Mouse (Mus musculus): Measurements from ENCODE around the gene Sox5. TPM values are rescaled to one million over a fixed set of nuclear protein-coding genes. Genes with fewer than 3 reads are reported as not detected.

Sox5 gene
- polyA plus RNA-seq, 1 experiment from 2014 or later: 25.5 TPM

DNA sequence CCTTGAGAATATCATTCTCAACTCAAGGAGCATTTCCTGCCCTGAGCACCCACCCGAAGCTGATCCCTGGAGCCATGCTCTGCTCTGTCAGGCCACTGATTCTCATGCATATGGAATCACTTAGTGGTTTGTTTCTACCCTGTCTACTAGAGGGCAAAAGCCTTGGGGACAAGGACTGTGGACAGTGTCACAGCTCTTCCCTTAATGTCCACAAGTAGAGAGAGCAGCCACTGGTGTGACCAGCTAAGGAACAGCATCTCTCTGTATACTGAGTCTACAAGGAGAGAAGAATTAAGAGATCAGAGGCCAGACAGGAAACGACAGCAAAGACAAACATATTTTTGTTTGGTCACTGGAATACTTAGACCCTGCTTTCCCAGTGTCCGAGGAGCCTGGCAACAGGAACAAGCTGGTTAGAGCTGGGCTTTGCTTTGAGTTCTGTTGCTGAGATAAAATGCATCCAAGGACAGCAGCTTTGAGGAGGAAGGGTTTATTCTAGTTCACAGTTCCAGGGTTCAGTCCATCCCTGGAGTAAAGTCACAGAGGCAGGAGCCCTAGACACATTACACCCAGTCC lies 40.6 kb downstream of the Sox5 start:
- H3K36me3 ChIP-seq: 0 out of 2 replicates have a peak, but pooled peaks cover 4% of the 10 kb centered on the region
- no peaks in the 10 kb centered on the region for H3K9me3 ChIP-seq
- no peaks in the 10 kb centered on the region for H3K27me3 ChIP-seq (replicated peaks)
- H3K27ac ChIP-seq: no peak overlapping the region
- WGBS: 45% methylated on average over 3 of the region's 3 CpGs
- no peak overlapping the region for H3K4me3 ChIP-seq (replicated peaks)
- no peak for ATAC-seq (ENCODE audit: insufficient read depth, low FRiP score, low read depth)
- no peaks in the 10 kb centered on the region for H3K4me1 ChIP-seq
- no peak overlapping the region for H3K9ac ChIP-seq
- no peak overlapping the region for H3K4me2 ChIP-seq

DNA sequence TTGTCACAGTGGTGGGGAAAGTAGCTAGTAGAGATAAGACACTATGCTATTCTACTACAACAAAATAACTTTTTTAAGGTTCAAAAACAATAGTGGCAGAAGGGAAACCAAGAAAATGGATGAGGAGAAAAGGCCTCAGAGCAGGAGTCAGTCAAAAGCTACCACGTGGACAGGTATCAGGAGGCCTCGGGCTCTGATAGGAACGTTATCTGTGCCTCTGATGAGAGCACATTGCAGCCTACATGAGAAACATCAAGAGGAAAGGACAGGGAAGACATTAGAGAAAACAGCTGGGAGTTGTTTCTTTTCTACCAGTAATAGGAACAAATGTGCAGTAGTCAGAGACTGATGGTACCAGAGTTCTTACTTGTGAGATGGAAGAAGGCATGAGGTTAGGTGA lies 41.4 kb downstream of the Sox5 start:
- 83% methylated on average over 3 of the region's 3 CpGs for WGBS
- no peak for ATAC-seq (ENCODE audit: insufficient read depth, low FRiP score, low read depth)

GRCm38 (mm10) chr6:144739753-144740152 lies 42.0 kb downstream of the Sox5 start:
- Histone ChIP-seq H3K4me1 (no peaks in the 10 kb centered on the region), H3K9me3 (no peaks in the 10 kb centered on the region), H3K4me3 (replicated peaks) (no peak overlapping the region), H3K27ac (no peak overlapping the region), H3K27me3 (replicated peaks) (no peaks in the 10 kb centered on the region), H3K4me2 (no peak overlapping the region), H3K9ac (no peak overlapping the region), H3K36me3 (0 out of 2 replicates have a peak, but pooled peaks cover 4% of the 10 kb centered on the region)
- 83% methylated on average over 2 of the region's 2 CpGs for WGBS
- ATAC-seq (ENCODE audit: insufficient read depth, low FRiP score, low read depth): no peak

More for the DNA sequence above, 41.4 kb downstream of the Sox5 start:
- H3K27me3 ChIP-seq (replicated peaks): no peaks in the 10 kb centered on the region
- H3K9me3 ChIP-seq: no peaks in the 10 kb centered on the region
- no peak overlapping the region for H3K4me3 ChIP-seq (replicated peaks)
- no peaks in the 10 kb centered on the region for H3K4me1 ChIP-seq
- H3K36me3 ChIP-seq: 0 out of 2 replicates have a peak, but pooled peaks cover 4% of the 10 kb centered on the region
- H3K27ac ChIP-seq: no peak overlapping the region
- no peak overlapping the region for H3K9ac ChIP-seq
- no peak overlapping the region for H3K4me2 ChIP-seq

DNA sequence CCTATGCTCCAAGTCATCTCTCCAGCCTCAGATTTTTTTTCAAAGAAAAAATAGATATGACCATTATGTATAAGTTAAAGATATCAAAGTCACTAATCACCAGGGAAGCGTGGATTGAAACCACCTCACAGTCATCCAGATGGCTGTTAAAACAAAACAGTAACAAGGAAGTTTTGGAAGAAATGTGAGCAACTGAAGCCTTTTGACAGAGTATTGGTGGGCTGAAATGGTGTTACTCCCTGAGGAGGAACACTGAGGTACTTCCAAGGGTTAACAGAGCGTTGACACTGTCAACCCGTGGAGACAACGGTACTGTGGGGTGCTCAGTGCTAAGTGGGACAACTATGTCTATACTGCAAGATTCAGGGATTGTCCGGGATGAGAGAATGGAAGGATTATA lies 44.0 kb downstream of the Sox5 start:
- WGBS: 86% methylated on average over 5 of the region's 5 CpGs
- H3K9me3 ChIP-seq: no peaks in the 10 kb centered on the region
- H3K4me1 ChIP-seq: no peaks in the 10 kb centered on the region
- 0 out of 2 replicates have a peak, but pooled peaks cover 4% of the 10 kb centered on the region for H3K36me3 ChIP-seq
- H3K4me2 ChIP-seq: no peak overlapping the region
- no peak overlapping the region for H3K9ac ChIP-seq
- no peak overlapping the region for H3K27ac ChIP-seq
- no peak for ATAC-seq (ENCODE audit: insufficient read depth, low FRiP score, low read depth)
- no peak overlapping the region for H3K4me3 ChIP-seq (replicated peaks)
- no peaks in the 10 kb centered on the region for H3K27me3 ChIP-seq (replicated peaks)

DNA sequence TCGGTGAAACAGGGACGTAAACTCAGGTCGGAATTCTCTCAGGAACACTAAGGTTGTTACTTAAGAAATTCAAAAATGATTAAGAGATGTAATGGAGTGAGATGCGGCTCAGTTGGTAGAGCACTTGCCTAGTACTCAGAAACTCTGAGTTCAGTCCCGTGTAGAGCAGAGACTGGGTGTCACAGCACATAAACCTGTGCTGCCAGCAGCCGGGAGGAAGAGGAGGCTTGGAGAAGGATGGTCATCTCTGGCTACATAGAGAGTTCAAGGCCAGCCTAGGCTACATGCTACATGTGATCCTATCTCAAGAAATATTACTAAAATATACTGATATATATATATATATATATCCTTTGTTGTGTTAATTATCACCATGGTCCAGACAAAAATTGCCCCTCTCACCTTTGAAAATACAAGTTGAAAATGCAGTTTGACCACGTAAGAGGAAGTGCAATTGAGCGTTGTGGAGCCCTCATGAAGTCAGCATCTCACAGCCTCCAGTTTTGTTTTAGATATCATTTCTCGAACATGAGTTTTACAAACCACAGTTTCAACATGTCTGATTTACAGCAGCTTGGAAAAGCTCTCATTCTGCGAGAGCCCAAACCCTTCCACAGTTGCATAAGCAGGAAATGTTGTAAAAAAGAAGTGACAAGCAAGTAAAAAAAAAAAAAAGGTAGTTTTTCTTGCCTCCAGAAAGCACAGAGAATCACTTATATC lies 50.4 kb downstream of the Sox5 start:
- ATAC-seq (ENCODE audit: insufficient read depth, low FRiP score, low read depth): no peak

GRCm38 (mm10) chr6:144723530-144724144 lies 58.1 kb downstream of the Sox5 start:
- Histone ChIP-seq H3K27ac (no peak overlapping the region), H3K36me3 (no peaks in the 10 kb centered on the region), H3K4me2 (no peak overlapping the region), H3K9me3 (no peaks in the 10 kb centered on the region), H3K9ac (no peak overlapping the region), H3K4me1 (no peaks in the 10 kb centered on the region), H3K4me3 (replicated peaks) (no peak overlapping the region), H3K27me3 (replicated peaks) (no peaks in the 10 kb centered on the region)
- 75% methylated on average over 12 of the region's 12 CpGs for WGBS
- ATAC-seq (ENCODE audit: insufficient read depth, low FRiP score, low read depth): no peak

More for the DNA sequence above, 50.4 kb downstream of the Sox5 start:
- Histone ChIP-seq H3K27ac (no peak overlapping the region), H3K27me3 (replicated peaks) (no peaks in the 10 kb centered on the region), H3K9me3 (no peaks in the 10 kb centered on the region), H3K4me3 (replicated peaks) (no peak overlapping the region), H3K4me2 (no peak overlapping the region), H3K4me1 (no peaks in the 10 kb centered on the region), H3K9ac (no peak overlapping the region), H3K36me3 (no peaks in the 10 kb centered on the region)
- WGBS: 84% methylated on average over 10 of the region's 10 CpGs

GRCm38 (mm10) chr6:144723024-144723423 lies 58.8 kb downstream of the Sox5 start:
- Histone ChIP-seq H3K4me3 (replicated peaks) (no peak overlapping the region), H3K36me3 (no peaks in the 10 kb centered on the region), H3K9ac (no peak overlapping the region), H3K27ac (no peak overlapping the region), H3K9me3 (no peaks in the 10 kb centered on the region), H3K27me3 (replicated peaks) (no peaks in the 10 kb centered on the region), H3K4me1 (no peaks in the 10 kb centered on the region), H3K4me2 (no peak overlapping the region)
- WGBS: 86% methylated on average over 5 of the region's 5 CpGs
- no peak for ATAC-seq (ENCODE audit: insufficient read depth, low FRiP score, low read depth)

GRCm38 (mm10) chr6:144720846-144721245 lies 60.9 kb downstream of the Sox5 start:
- 95% methylated on average over 13 of the region's 13 CpGs for WGBS
- H3K4me3 ChIP-seq (replicated peaks): no peak overlapping the region
- ATAC-seq (ENCODE audit: insufficient read depth, low FRiP score, low read depth): no peak
- H3K27me3 ChIP-seq (replicated peaks): no peaks in the 10 kb centered on the region
- no peak overlapping the region for H3K9ac ChIP-seq
- H3K4me1 ChIP-seq: no peaks in the 10 kb centered on the region
- no peak overlapping the region for H3K27ac ChIP-seq
- no peaks in the 10 kb centered on the region for H3K9me3 ChIP-seq
- H3K4me2 ChIP-seq: no peak overlapping the region
- no peaks in the 10 kb centered on the region for H3K36me3 ChIP-seq

- Histone ChIP-seq H3K4me2 (no peak overlapping the region), H3K27me3 (replicated peaks) (no peaks in the 10 kb centered on the region), H3K9me3 (no peaks in the 10 kb centered on the region), H3K4me3 (replicated peaks) (no peak overlapping the region), H3K9ac (no peak overlapping the region), H3K36me3 (no peaks in the 10 kb centered on the region), H3K4me1 (no peaks in the 10 kb centered on the region; the same call in 1 of the 2 replicates), H3K27ac (no peak overlapping the region)
- WGBS: 50% methylated on average over 1 of the region's 1 CpGs
- no peak for ATAC-seq (ENCODE audit: insufficient read depth, low FRiP score, low read depth)
Observed at GRCm38 (mm10) chr6:144716376-144716775, 65.4 kb downstream of the Sox5 start.

DNA sequence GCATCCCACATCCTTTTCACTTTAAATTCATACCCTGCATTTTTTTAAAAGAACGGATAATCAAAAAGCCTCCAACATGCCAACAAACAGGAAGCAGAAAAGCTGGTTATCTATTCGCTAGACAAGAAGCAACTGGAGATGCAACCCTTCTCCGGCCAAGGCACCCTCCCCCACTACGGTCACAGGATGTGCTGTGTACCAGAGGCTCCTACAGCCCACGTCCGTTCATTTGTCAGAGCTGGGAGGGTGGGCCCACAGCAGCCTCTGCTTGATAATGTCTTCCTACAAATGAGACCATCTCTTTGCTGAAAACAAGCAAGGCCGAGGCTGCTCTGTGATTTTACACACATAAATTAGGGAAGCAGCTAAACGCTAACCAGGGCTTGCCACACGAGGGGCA lies 69.9 kb downstream of the Sox5 start:
- H3K9ac ChIP-seq: no peak overlapping the region
- no peak overlapping the region for H3K4me3 ChIP-seq (replicated peaks)
- H3K27me3 ChIP-seq (replicated peaks): no peaks in the 10 kb centered on the region
- peak; percentile 56; the same call in 1 of the 2 replicates for ATAC-seq (ENCODE audit: insufficient read depth, low FRiP score, low read depth)
- no peaks in the 10 kb centered on the region for H3K9me3 ChIP-seq
- no peaks in the 10 kb centered on the region for H3K36me3 ChIP-seq
- peak overlapping the region; percentile 0; the same call in 1 of the 2 replicates for H3K27ac ChIP-seq
- WGBS: 37% methylated on average over 9 of the region's 9 CpGs
- H3K4me1 ChIP-seq: no peaks in the 10 kb centered on the region; the same call in 1 of the 2 replicates
- peak overlapping the region; percentile 30; the same call in 1 of the 2 replicates for H3K4me2 ChIP-seq

DNA sequence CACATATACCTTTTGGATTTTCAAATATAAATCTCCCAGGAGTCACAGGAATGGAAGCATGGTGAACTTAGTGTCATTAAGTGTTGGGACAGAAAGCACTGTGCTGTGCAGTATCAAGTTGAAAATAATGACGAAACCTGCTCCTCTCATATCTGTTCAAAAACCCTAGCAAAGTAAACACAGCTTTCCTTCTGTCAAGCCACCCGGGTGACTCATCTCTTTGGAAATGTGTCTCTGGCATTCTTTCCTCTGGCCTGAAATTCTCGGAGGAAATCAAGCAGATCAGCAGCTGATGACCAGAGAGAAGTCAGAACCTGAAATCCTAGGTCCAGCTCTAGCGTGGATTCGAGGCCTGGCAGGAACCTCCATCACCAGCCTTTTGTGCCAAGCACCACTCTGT lies 71.0 kb downstream of the Sox5 start:
- no peak overlapping the region for H3K4me2 ChIP-seq
- H3K9ac ChIP-seq: no peak overlapping the region
- no peaks in the 10 kb centered on the region; the same call in 1 of the 2 replicates for H3K4me1 ChIP-seq
- H3K27ac ChIP-seq: 0 out of 2 replicates have a peak overlapping the region, but pooled peaks have one; percentile 26
- H3K9me3 ChIP-seq: no peaks in the 10 kb centered on the region
- no peak overlapping the region; the same call in 1 of the 2 replicates for H3K4me3 ChIP-seq (replicated peaks)
- peak; percentile 31; the same call in 1 of the 2 replicates for ATAC-seq (ENCODE audit: insufficient read depth, low FRiP score, low read depth)
- 20% methylated on average over 5 of the region's 5 CpGs for WGBS
- H3K36me3 ChIP-seq: no peaks in the 10 kb centered on the region
- H3K27me3 ChIP-seq (replicated peaks): no peaks in the 10 kb centered on the region

GRCm38 (mm10) chr6:144709614-144710180 lies 72.1 kb downstream of the Sox5 start:
- Histone ChIP-seq H3K4me1 (no peaks in the 10 kb centered on the region; the same call in 1 of the 2 replicates), H3K4me3 (replicated peaks) (no peak overlapping the region), H3K27ac (no peak overlapping the region), H3K9me3 (no peaks in the 10 kb centered on the region), H3K36me3 (no peaks in the 10 kb centered on the region), H3K4me2 (no peak overlapping the region), H3K27me3 (replicated peaks) (no peaks in the 10 kb centered on the region), H3K9ac (no peak overlapping the region)
- WGBS: 51% methylated on average over 9 of the region's 9 CpGs
- no peak for ATAC-seq (ENCODE audit: insufficient read depth, low FRiP score, low read depth)

Measured in stomach, embryonic 15.5 days (tissue).